Comparison of ENCODE assay signal across 10 mouse cellular contexts in genomic region chr4:149247156-149247633, GRCm38 (mm10).
DNase-seq lines count a peak whose midpoint lies in the region; ATAC-seq and TF ChIP-seq lines count a peak whose summit lies in the region.
"Had no signal": no experiment of that assay in that cellular context is flagged by ENCODE, and none has a peak within 500 bp of the region (broad histone marks: within the 10 kb centered on the region; RNA-seq: fewer than 3 reads in every experiment).

No protein-coding gene starts in this region.

- no peaks in the 10 kb centered on the region for H3K4me1 ChIP-seq in forebrain, postnatal 0 days (ENCODE audit: insufficient read depth)
- peaks cover 16% of the 10 kb centered on the region for H3K4me1 ChIP-seq in midbrain, embryonic 13.5 days (replicated peaks)

- 11% methylated on average over 8 of the region's 8 CpGs for WGBS in forebrain, postnatal 0 days
- WGBS in midbrain, embryonic 13.5 days, result 18% methylated on average over 8 of the region's 8 CpGs

- H3K27ac ChIP-seq in forebrain, postnatal 0 days (ENCODE audit: low read depth, low read length), result peak overlapping the region; percentile 80
- peak overlapping the region; percentile 90 for H3K27ac ChIP-seq in midbrain, embryonic 13.5 days
- H3K27ac ChIP-seq: macrophage had no signal

- ATAC-seq in frontal cortex, adult (ENCODE audit: low TSS enrichment), result peak; percentile 65; the same call in 1 of the 2 replicates
- peak; percentile 78 for ATAC-seq in forebrain, postnatal 0 days
- ATAC-seq in midbrain, embryonic 13.5 days, result peak; percentile 72

- TF ChIP-seq POLR2A in brain, embryonic 14.5 days (IDR thresholded peaks at IDR 0.05; ENCODE audit: borderline replicate concordance, extremely low read depth, insufficient read depth, insufficient read length, poor library complexity, severe bottlenecking), result no peak

- no peak overlapping the region for H3K9ac ChIP-seq in forebrain, postnatal 0 days
- H3K9ac ChIP-seq in midbrain, embryonic 13.5 days (replicated peaks), result no peak overlapping the region

- no peak for TF ChIP-seq CTCF in brain, embryonic 14.5 days (IDR thresholded peaks at IDR 0.05; ENCODE audit: borderline replicate concordance, extremely low read depth, insufficient read depth, insufficient read length)
- no peak for TF ChIP-seq CTCF in forebrain, postnatal 0 days (IDR thresholded peaks at IDR 0.05; ENCODE audit: low read depth)

- H3K36me3 ChIP-seq in forebrain, postnatal 0 days (ENCODE audit: insufficient read depth), result peaks cover 55% of the 10 kb centered on the region
- peaks cover 69% of the 10 kb centered on the region for H3K36me3 ChIP-seq in midbrain, embryonic 13.5 days

- no peak overlapping the region for H3K4me2 ChIP-seq in forebrain, postnatal 0 days (ENCODE audit: low read depth)
- H3K4me2 ChIP-seq in midbrain, embryonic 13.5 days (replicated peaks), result no peak overlapping the region; the same call in 1 of the 2 replicates

- H3K9me3 ChIP-seq in forebrain, postnatal 0 days (ENCODE audit: low read length), result no peaks in the 10 kb centered on the region
- H3K9me3 ChIP-seq in midbrain, embryonic 13.5 days, result no peaks in the 10 kb centered on the region

- no peak for DNase-seq in frontal cortex, postnatal 25 days (ENCODE audit: low spot score in 2 of 2)
- DNase-seq in brain, embryonic 14.5 days (ENCODE audit: low read depth), result peak; percentile 90
- DNase-seq in forebrain, postnatal 0 days, result peak; percentile 47
- no peak for DNase-seq in yolk sac, embryonic 10.5 days (ENCODE audit: low spot score)
- DNase-seq in heart, postnatal 10 days, result no peak
- DNase-seq in kidney, adult 9 months, result no peak
- DNase-seq: B cell, adult 2 months had no signal

- intact Hi-C loops in heart, postnatal 10 days (cut with DNase I), result no loop called here

- no peak overlapping the region for H3K4me3 ChIP-seq in forebrain, postnatal 0 days (ENCODE audit: low read depth, low read length)
- H3K4me3 ChIP-seq in midbrain, embryonic 13.5 days (replicated peaks), result no peak overlapping the region

- no peaks in the 10 kb centered on the region for H3K27me3 ChIP-seq in forebrain, postnatal 0 days (ENCODE audit: insufficient read depth, low read length)
- no peaks in the 10 kb centered on the region for H3K27me3 ChIP-seq in midbrain, embryonic 13.5 days

Comparison
In these comparisons a context has a peak if more than half of its experiments do, and no peak if none do; other contexts are left out.
1. DNase-seq: peak in brain, embryonic 14.5 days (single experiment) and forebrain, postnatal 0 days (single experiment); none in frontal cortex, postnatal 25 days (0 of 2), yolk sac, embryonic 10.5 days (single experiment), heart, postnatal 10 days (0 of 2) and kidney, adult 9 months (single experiment).
2. Peak in every context shown above with its lines, with median percentiles within 50 percentile points of each other: ATAC-seq.